Mouse (Mus musculus): ENCODE data around the gene Mtus2. TPM values are rescaled to one million over a fixed set of nuclear protein-coding genes. Genes with fewer than 3 reads are reported as not detected.
"Not testable (repeated sequence)": the region's sequence is repeated elsewhere in the genome, so short reads cannot be mapped to it uniquely, and the experiment has no call there.

The Mtus2 gene
- polyA plus RNA-seq, 1 experiment, result 22.5 TPM

DNA sequence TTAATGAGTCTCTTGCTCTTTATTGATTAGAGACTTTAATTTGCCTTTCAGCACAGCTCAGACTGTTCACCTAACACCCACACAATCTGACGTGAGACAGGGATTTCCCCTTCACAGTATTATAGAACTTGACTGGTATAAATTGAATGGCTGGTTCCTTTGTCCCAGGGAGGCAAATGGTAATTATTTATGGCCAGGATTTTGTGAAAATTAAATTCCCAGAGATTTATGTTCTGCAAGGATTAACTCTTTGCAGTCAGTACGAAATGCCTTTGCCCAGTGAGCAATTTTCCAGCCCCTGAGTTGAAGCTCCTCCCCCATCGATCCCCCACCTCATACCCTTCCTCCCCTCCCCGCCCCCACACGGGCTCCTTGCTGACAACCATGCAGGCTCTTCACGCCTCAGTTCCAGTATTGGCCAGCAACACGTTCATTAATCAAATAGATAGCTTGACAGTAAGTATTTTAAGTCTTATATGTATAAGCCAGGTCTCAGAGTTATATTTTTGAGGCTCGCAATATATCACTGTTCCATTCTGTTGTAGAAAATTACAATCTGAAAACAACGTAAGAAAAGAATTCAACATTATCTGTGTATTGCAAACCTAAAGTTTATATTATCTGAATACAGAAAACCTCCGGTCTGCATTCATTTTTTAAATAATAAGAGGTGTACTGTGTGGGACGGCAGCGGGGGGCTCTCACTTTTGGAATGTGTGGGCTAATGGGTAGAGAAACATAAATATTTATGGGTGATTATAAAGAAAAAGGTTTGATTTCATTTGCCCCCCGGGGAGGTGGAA lies 195.7 kb downstream of the Mtus2 start:
- no peak overlapping the region for H3K27ac ChIP-seq (ENCODE audit: insufficient read depth, low read length)
- H3K4me1 ChIP-seq (ENCODE audit: control insufficient read depth, insufficient read depth, low read length), result 0 out of 2 replicates have a peak, but pooled peaks cover 2% of the 10 kb centered on the region
- no peak overlapping the region for H3K4me3 ChIP-seq (ENCODE audit: insufficient read depth, low read length)
- TF ChIP-seq CTCF (IDR thresholded peaks at IDR 0.05; ENCODE audit: extremely low read depth, insufficient read depth, low read length) (no peak), POLR2A (IDR thresholded peaks at IDR 0.05; ENCODE audit: extremely low read depth, insufficient read depth, low read length) (no peak)

DNA sequence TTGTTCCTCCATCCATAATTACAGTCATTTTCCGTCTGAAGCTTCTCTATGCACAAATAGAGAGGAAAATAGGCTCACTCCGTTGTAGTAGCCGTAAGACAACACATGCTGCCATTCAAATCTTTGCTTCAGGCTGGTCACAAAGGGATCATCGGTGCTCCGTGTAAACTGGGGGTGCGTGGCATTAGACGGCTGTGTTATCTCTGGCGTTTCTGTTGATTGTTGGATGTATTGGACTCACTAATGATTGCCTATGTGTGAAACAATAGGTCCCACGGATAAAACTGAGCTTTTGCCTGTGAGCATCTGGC lies 196.2 kb downstream of the Mtus2 start:
- H3K4me3 ChIP-seq (ENCODE audit: insufficient read depth, low read length), result no peak overlapping the region
- no peak for TF ChIP-seq CTCF (IDR thresholded peaks at IDR 0.05; ENCODE audit: extremely low read depth, insufficient read depth, low read length)
- TF ChIP-seq POLR2A (IDR thresholded peaks at IDR 0.05; ENCODE audit: extremely low read depth, insufficient read depth, low read length), result no peak
- no peak overlapping the region for H3K27ac ChIP-seq (ENCODE audit: insufficient read depth, low read length)
- H3K4me1 ChIP-seq (ENCODE audit: control insufficient read depth, insufficient read depth, low read length), result 0 out of 2 replicates have a peak, but pooled peaks cover 2% of the 10 kb centered on the region

DNA sequence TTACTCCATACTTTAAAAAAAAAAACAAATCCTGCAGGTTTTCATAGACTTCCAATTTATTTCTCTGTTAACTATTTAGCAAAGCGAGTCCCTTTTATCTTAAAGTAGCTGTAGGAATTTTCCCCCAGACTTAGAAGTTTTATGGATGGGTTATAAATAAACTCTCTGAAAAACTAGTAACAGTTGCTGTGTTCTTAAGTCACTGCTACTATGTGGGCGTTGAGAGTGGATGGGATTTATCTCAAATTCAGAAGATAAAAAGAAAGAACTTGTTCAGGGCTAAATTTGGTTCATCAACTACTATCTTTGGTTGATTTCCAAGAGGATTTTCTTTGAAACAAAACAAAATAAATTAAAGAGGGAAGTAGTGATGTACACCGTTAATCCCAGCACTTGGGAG lies 197.6 kb downstream of the Mtus2 start:
- Histone ChIP-seq H3K4me3 (ENCODE audit: insufficient read depth, low read length) (no peak overlapping the region), H3K4me1 (ENCODE audit: control insufficient read depth, insufficient read depth, low read length) (0 out of 2 replicates have a peak, but pooled peaks cover 2% of the 10 kb centered on the region), H3K27ac (ENCODE audit: insufficient read depth, low read length) (no peak overlapping the region)
- no peak for TF ChIP-seq CTCF (IDR thresholded peaks at IDR 0.05; ENCODE audit: extremely low read depth, insufficient read depth, low read length)
- TF ChIP-seq POLR2A (IDR thresholded peaks at IDR 0.05; ENCODE audit: extremely low read depth, insufficient read depth, low read length), result no peak

DNA sequence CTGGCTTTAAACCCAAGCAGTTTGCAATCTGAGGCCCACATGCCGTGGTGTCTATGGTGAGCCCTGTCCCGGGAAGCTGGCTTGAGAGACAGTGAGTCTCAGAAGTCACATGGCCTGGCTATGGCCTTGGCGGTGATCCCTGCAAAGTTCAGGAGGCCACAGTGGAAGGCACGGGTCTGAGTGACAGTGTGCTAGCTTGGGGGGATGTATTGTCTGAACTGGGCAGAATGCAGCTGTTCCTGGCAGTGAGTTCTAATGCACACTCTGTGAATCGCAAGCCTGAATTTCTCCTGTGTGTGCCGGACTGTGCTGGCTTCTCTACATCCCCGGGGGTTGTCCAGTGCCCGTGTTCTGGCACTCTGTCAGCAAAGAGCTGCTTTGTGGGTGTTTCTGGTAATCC lies 202.2 kb downstream of the Mtus2 start:
- TF ChIP-seq POLR2A (IDR thresholded peaks at IDR 0.05; ENCODE audit: extremely low read depth, insufficient read depth, low read length) (no peak), CTCF (IDR thresholded peaks at IDR 0.05; ENCODE audit: extremely low read depth, insufficient read depth, low read length) (no peak)
- Histone ChIP-seq H3K4me1 (ENCODE audit: control insufficient read depth, insufficient read depth, low read length) (no peaks in the 10 kb centered on the region), H3K27ac (ENCODE audit: insufficient read depth, low read length) (no peak overlapping the region), H3K4me3 (ENCODE audit: insufficient read depth, low read length) (no peak overlapping the region)

DNA sequence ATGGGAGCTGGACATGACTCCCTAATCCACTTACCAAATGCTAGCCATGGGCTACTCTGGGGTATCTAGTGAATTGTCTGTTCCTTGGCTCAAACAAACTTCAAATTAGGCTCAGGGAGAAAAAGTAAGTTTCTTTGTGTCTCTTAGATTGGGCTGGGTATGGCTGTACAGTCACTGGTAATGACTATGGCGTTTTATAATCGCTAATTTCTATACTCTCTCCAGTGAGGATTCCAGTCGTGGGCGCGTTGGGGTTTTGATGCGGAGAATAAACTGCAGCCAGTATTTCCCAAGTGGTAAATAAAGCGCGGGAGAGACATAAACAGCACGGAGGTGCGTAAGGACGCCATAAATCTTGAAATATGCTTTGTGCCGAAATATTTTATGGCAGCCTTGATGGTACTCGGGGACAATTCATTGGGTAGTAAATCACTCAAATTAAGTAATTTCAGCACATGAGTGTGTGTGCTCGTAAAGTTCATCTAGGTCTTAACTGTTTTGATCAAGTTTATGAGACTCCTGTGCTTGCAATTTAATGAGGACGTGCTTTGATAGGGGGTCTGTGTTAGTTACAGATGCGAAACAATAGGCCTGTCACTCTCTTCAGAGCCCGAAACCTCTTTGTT lies 203.5 kb downstream of the Mtus2 start:
- no peak overlapping the region for H3K27ac ChIP-seq (ENCODE audit: insufficient read depth, low read length)
- H3K4me1 ChIP-seq (ENCODE audit: control insufficient read depth, insufficient read depth, low read length), result no peaks in the 10 kb centered on the region; the same call in 1 of the 2 replicates
- H3K4me3 ChIP-seq (ENCODE audit: insufficient read depth, low read length), result no peak overlapping the region
- no peak for TF ChIP-seq CTCF (IDR thresholded peaks at IDR 0.05; ENCODE audit: extremely low read depth, insufficient read depth, low read length)
- TF ChIP-seq POLR2A (IDR thresholded peaks at IDR 0.05; ENCODE audit: extremely low read depth, insufficient read depth, low read length), result no peak

DNA sequence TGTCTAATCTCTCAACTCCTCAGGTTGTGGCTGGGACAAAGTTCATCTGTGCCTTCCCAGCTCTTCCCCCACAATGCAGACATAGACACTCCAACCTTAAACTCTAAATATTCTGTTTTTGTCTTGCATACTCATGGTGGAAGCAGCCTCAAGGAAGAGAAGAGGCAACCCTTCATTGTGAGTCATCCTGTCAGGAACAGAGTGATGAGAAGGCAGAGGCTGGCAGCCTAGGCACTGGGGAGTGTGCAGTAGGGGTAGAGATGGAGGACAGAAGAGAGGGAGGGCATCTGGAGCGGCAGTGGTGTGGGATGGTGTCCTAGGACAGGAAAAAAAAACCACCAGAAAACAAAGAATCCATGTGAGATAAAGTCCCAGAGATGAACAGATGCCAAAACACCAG lies 208.0 kb downstream of the Mtus2 start:
- Histone ChIP-seq H3K4me3 (ENCODE audit: insufficient read depth, low read length) (no peak overlapping the region), H3K4me1 (ENCODE audit: control insufficient read depth, insufficient read depth, low read length) (no peaks in the 10 kb centered on the region; the same call in 1 of the 2 replicates), H3K27ac (ENCODE audit: insufficient read depth, low read length) (no peak overlapping the region)
- TF ChIP-seq POLR2A (IDR thresholded peaks at IDR 0.05; ENCODE audit: extremely low read depth, insufficient read depth, low read length), result no peak
- TF ChIP-seq CTCF (IDR thresholded peaks at IDR 0.05; ENCODE audit: extremely low read depth, insufficient read depth, low read length), result no peak

DNA sequence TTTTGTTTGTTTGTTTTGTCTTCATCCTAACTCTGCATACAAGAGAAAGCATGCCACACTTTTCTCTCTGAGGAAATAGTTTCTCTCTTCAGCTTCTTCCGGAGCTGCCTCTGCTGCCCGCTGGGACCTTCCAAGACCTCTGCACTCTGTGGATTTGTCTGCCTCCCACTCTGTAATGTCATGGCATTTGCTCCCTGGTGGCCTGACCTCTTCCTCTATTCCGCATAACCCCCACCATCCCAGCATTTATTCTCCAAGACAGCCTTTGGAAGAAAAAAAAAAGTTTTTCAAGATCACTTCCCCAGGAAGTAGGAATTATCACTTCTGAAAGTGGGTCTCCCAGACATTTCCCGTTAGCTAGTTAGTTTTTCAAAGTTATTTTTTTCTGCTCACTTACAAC lies 218.0 kb downstream of the Mtus2 start:
- TF ChIP-seq POLR2A (IDR thresholded peaks at IDR 0.05; ENCODE audit: extremely low read depth, insufficient read depth, low read length) (no peak), CTCF (IDR thresholded peaks at IDR 0.05; ENCODE audit: extremely low read depth, insufficient read depth, low read length) (no peak)
- no peak overlapping the region for H3K4me3 ChIP-seq (ENCODE audit: insufficient read depth, low read length)
- no peak overlapping the region for H3K27ac ChIP-seq (ENCODE audit: insufficient read depth, low read length)
- no peaks in the 10 kb centered on the region for H3K4me1 ChIP-seq (ENCODE audit: control insufficient read depth, insufficient read depth, low read length)

DNA sequence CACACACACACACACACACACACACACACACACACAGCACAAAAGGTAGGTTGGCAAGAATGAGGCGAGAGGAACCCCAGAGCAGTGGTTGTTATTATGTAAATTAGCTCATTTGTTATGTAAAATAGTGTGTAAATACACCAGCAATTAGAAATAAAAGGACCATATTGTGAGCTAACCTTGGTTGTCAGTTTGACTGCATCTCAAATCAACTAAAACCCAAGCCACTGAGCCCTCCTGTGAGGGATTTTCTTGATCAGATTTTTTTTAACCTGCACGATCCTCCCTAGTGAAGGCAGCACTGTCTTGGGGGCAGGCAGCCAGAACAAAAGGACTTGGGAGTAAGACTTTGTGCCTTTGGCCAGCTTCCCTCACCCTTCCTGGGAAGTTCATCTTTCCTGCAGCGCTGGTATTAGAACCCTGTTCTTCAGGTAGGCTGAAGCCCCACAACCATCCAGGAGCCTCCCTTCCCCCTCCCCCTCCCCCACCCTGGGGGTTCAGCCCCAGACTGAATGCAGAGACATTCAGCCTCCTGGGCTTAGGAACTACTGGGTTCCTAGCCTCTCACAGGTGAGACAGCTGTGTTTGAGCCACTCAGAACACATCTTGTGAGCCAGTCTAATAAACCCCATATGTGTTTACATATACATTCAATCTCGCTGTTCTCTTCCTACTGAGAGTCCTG lies 218.8 kb downstream of the Mtus2 start:
- no peak overlapping the region for H3K27ac ChIP-seq (ENCODE audit: insufficient read depth, low read length)
- H3K4me3 ChIP-seq (ENCODE audit: insufficient read depth, low read length), result no peak overlapping the region
- TF ChIP-seq CTCF (IDR thresholded peaks at IDR 0.05; ENCODE audit: extremely low read depth, insufficient read depth, low read length) (no peak), POLR2A (IDR thresholded peaks at IDR 0.05; ENCODE audit: extremely low read depth, insufficient read depth, low read length) (no peak)
- H3K4me1 ChIP-seq (ENCODE audit: control insufficient read depth, insufficient read depth, low read length), result no peaks in the 10 kb centered on the region

DNA sequence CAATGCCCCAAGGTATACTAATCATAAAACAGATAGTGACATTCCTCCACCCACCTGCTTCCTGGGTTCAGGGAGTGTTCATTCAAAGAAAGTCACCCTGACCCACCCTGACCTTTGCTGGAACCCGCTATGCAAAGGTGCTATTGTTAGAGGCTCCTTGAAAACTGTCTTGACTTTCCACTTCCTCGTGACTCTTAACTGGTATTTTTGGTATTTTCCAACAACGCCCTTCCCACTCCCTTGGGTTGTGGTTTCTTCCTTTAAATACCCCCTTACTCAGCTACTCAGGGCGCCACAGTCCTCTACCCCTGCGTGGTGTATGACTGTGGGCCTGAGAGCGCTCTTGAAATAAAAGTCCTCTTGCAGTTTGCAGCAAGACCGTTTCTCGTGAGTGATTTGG lies 219.4 kb downstream of the Mtus2 start:
- H3K4me1 ChIP-seq (ENCODE audit: control insufficient read depth, insufficient read depth, low read length); H3K27ac ChIP-seq (ENCODE audit: insufficient read depth, low read length); H3K4me3 ChIP-seq (ENCODE audit: insufficient read depth, low read length): not testable (repeated sequence)

DNA sequence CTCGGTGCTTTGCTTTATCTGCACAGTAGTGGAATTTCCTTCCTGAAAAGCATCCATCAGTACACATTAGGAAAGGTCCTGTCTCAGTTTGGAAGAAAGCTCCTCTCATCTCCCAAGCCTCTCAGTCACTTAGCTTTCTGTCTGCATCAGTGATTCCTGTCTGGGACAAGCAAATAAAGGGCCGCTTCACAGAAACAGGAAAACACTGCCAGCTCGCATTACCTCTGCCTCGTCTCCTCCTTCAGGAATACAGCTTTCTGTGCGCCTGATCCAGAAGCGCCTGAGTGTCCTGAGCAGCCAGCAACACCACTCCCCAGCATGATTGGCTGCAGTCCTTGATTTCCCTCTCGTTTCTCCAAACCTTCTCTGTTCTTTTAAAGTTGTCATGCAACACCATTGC lies 222.1 kb downstream of the Mtus2 start:
- TF ChIP-seq POLR2A (IDR thresholded peaks at IDR 0.05; ENCODE audit: extremely low read depth, insufficient read depth, low read length) (no peak), CTCF (IDR thresholded peaks at IDR 0.05; ENCODE audit: extremely low read depth, insufficient read depth, low read length) (no peak)
- no peak overlapping the region for H3K4me3 ChIP-seq (ENCODE audit: insufficient read depth, low read length)

More for the DNA sequence above, 222.1 kb downstream of the Mtus2 start:
- no peak overlapping the region for H3K27ac ChIP-seq (ENCODE audit: insufficient read depth, low read length)
- H3K4me1 ChIP-seq (ENCODE audit: control insufficient read depth, insufficient read depth, low read length), result no peaks in the 10 kb centered on the region

Measured in cortical plate, adult 2 months (tissue).